Mouse (Mus musculus) C2C12 (cell line): ENCODE results near the gene Dyrk2.

Experiments used
- CTCF ChIP-seq: IDR thresholded peaks from one replicate; pipeline ENCODE4 v1.5.1; 2011; ENCODE audit not compliant: control insufficient read depth, insufficient read depth, insufficient read length
- FOSL1 ChIP-seq: IDR thresholded peaks from one replicate; pipeline ENCODE4 v1.8.0; 2011; ENCODE audit warnings: mild to moderate bottlenecking, low read length; ENCODE audit not compliant: poor library complexity, insufficient read depth, severe bottlenecking

DNA sequence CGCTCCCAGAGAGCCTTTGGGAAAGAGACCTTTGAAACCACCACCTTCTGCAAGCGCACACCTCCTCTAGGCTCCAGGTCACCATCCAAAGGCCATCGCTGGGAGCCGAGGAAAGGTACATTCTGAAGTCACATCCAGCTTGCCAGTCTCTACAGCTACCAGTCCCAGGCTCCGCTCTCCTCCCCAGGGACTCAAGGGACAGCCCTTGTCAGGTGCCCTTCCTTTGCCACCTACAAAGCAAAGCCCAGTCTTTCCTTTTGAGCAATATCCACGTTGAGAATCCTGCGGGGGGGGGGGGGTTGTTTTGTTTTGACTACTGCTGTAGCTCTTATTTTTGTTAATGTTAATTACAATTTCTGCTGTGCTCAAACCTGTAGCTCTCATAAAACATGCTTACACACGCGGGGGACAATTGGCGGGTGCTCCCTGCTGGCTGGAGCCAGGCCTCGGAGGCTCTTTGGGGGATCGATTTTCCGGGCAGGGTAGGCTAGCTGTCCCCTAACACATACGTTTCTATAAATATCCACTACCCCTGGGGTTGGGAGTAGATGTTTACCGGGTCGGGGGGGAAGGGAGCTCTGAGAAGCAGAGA, 2.6 kb downstream of the Dyrk2 start:
- TF ChIP-seq CTCF (no peak), FOSL1 (no peak)
